Mouse (Mus musculus): ENCODE results near the gene Sdcbp2.
"Not testable (repeated sequence)": the region's sequence is repeated elsewhere in the genome, so short reads cannot be mapped to it uniquely, and the experiment has no call there.

The Sdcbp2 gene

GRCm38 (mm10) chr2:151573667-151574066, 1.2 kb downstream of the Sdcbp2 start:
- DNase-seq, result no peak

GRCm38 (mm10) chr2:151574607-151575006, 2.2 kb downstream of the Sdcbp2 start:
- no peak for DNase-seq

- DNase-seq, result peak; percentile 66
Measured at GRCm38 (mm10) chr2:151575119-151575698, 2.8 kb downstream of the Sdcbp2 start.

GRCm38 (mm10) chr2:151575699-151576389, 3.4 kb downstream of the Sdcbp2 start:
- peak; percentile 94 for DNase-seq

GRCm38 (mm10) chr2:151579183-151579582, 6.8 kb downstream of the Sdcbp2 start:
- no peak for DNase-seq

GRCm38 (mm10) chr2:151580945-151581344, 8.5 kb downstream of the Sdcbp2 start:
- no peak for DNase-seq

- DNase-seq, result no peak
Measured at GRCm38 (mm10) chr2:151585934-151586333, 13.5 kb downstream of the Sdcbp2 start.

GRCm38 (mm10) chr2:151586807-151587206, 14.4 kb downstream of the Sdcbp2 start:
- DNase-seq, result no peak

GRCm38 (mm10) chr2:151587306-151587705, 14.9 kb downstream of the Sdcbp2 start:
- no peak for DNase-seq

- DNase-seq, result no peak
Measured at GRCm38 (mm10) chr2:151598068-151598467, 25.6 kb downstream of the Sdcbp2 start.

- no peak for DNase-seq
Measured at GRCm38 (mm10) chr2:151602106-151602505, 29.7 kb downstream of the Sdcbp2 start.

- DNase-seq, result peak; percentile 44
Measured at GRCm38 (mm10) chr2:151603630-151604029, 31.2 kb downstream of the Sdcbp2 start.

GRCm38 (mm10) chr2:151605437-151605987, 33.1 kb downstream of the Sdcbp2 start:
- peak; percentile 69 for DNase-seq

- DNase-seq, result peak; percentile 90
Measured at GRCm38 (mm10) chr2:151608435-151608834, 36.0 kb downstream of the Sdcbp2 start.

GRCm38 (mm10) chr2:151609974-151610373, 37.6 kb downstream of the Sdcbp2 start:
- no peak for DNase-seq

GRCm38 (mm10) chr2:151615779-151616178, 43.4 kb downstream of the Sdcbp2 start:
- not testable (repeated sequence) for DNase-seq

- no peak for DNase-seq
Measured at GRCm38 (mm10) chr2:151616551-151617329, 44.3 kb downstream of the Sdcbp2 start.

GRCm38 (mm10) chr2:151623776-151624175, 51.4 kb downstream of the Sdcbp2 start:
- no peak for DNase-seq

- no peak for DNase-seq
Measured at GRCm38 (mm10) chr2:151626296-151626695, 53.9 kb downstream of the Sdcbp2 start.

- no peak for DNase-seq
Measured at GRCm38 (mm10) chr2:151628011-151628410, 55.6 kb downstream of the Sdcbp2 start.

- no peak for DNase-seq
Measured at GRCm38 (mm10) chr2:151629310-151629709, 56.9 kb downstream of the Sdcbp2 start.

- no peak for DNase-seq
Measured at GRCm38 (mm10) chr2:151631406-151632158, 59.2 kb downstream of the Sdcbp2 start.

All from cerebellum, adult 9-11 months (tissue).